Mouse (Mus musculus) midbrain, embryonic 12.5 days (tissue): ENCODE measurements at regions not wholly inside any gene's neighbourhood (a gene's known extent, or its start where the extent isn't known, plus 50 kb on each side); places are given as distances from the start of the nearest gene placed in this dataset.

Experiments
- ATAC-seq: fragments of 200-750 bp; cut with Nextera tagmentation; 2 replicates; pipeline ENCODE4 v1.8.0; 2017; ENCODE audit warnings: low read depth, moderate TSS enrichment, moderate library complexity; ENCODE audit not compliant: low FRiP score
- H3K27ac ChIP-seq: fragments of 300-500 bp; sonication (generic); replicated peaks from 2 replicates; pipeline ENCODE4 v1.5.1; 2016; ENCODE audit warnings: mild to moderate bottlenecking
- H3K27me3 ChIP-seq: fragments of 300-500 bp; sonication (generic); 2 replicates; pipeline ENCODE4 v1.6.1; 2016; ENCODE audit warnings: mild to moderate bottlenecking
- H3K36me3 ChIP-seq: fragments of 300-500 bp; sonication (generic); 2 replicates; pipeline ENCODE4 v1.6.1; 2016
- H3K4me1 ChIP-seq: fragments of 300-500 bp; sonication (generic); 2 replicates; pipeline ENCODE4 v1.6.1; 2016
- H3K4me2 ChIP-seq: fragments of 300-500 bp; sonication (generic); replicated peaks from 2 replicates; pipeline ENCODE4 v1.6.1; 2016; ENCODE audit warnings: mild to moderate bottlenecking, moderate library complexity
- H3K4me3 ChIP-seq: fragments of 300-500 bp; sonication (generic); 2 replicates; pipeline ENCODE4 v1.5.1; 2016; ENCODE audit warnings: mild to moderate bottlenecking
- H3K9ac ChIP-seq: fragments of 300-500 bp; sonication (generic); replicated peaks from 2 replicates; pipeline ENCODE4 v1.6.1; 2016; ENCODE audit warnings: mild to moderate bottlenecking, moderate library complexity
- H3K9me3 ChIP-seq: fragments of 300-500 bp; sonication (generic); 2 replicates; pipeline ENCODE4 v1.6.1; 2016; ENCODE audit warnings: mild to moderate bottlenecking
- WGBS: fragments of 180-500 bp; shearing (Covaris S2); methylation state at CpG from one replicate; pipeline ENCODE4 v1.1.7; 2016; 5-methylcytosine and 5-hydroxymethylcytosine counted together

DNA sequence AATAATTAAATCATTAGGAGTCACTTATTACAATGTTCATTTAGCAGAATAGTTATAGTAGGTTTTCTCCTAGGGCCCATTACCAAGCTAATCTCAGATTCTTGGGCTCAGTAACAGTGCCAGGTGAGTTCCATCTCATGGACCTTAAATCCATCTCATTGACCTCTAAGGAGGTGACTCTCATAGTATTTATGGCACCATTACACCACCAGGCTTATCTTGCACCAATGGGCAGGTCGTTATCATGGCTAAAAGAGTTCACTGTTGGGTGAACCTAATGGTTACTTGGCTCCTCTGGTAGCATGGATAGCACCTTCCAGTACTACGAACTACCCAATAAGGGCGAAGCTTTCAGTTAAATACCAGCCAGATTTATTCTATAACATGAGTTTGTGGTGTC lies 123.5 kb downstream of the Chst2 start:
- Histone ChIP-seq H3K9ac (no peak overlapping the region), H3K36me3 (no peaks in the 10 kb centered on the region), H3K4me2 (no peak overlapping the region), H3K4me3 (no peak overlapping the region), H3K27ac (no peak overlapping the region), H3K9me3 (no peaks in the 10 kb centered on the region), H3K4me1 (no peaks in the 10 kb centered on the region), H3K27me3 (no peaks in the 10 kb centered on the region)
- no peak for ATAC-seq
- 90% methylated on average over 3 of the region's 3 CpGs for WGBS

DNA sequence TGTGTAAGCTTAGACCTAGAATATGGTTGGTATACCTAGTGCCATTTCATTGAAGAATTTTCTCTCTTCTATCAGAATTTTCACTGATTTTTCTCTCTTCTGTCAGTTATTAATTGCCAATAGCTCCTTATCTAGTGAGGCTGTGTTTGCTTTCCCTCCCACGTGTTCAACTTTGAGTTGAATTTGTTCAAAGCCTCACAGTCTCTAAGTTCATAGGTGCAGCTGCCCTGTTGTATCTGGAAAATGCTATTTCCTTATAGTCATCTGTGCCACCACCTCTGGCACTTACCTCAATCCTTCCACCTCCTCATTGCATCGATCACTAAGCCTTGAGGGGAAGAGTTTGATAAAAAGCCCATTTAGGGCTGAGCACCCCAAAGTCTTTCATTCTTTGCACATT lies 124.0 kb downstream of the Chst2 start:
- no peak overlapping the region for H3K27ac ChIP-seq
- no peaks in the 10 kb centered on the region for H3K27me3 ChIP-seq
- no peaks in the 10 kb centered on the region for H3K9me3 ChIP-seq
- no peaks in the 10 kb centered on the region for H3K4me1 ChIP-seq
- ATAC-seq = no peak
- H3K9ac ChIP-seq = no peak overlapping the region
- no peaks in the 10 kb centered on the region for H3K36me3 ChIP-seq
- WGBS = 83% methylated on average over 2 of the region's 2 CpGs
- H3K4me2 ChIP-seq = no peak overlapping the region
- no peak overlapping the region for H3K4me3 ChIP-seq
